Mouse (Mus musculus) urinary bladder, postnatal 25 days (tissue): ENCODE results near the gene Spag7.

Experiments used
- DNase-seq: peaks from one replicate; pipeline ENCODE4 v3.0.0; 2022; ENCODE audit warnings: low spot score

Spag7 gene

GRCm38 (mm10) chr11:70681170-70681569, 12.0 kb upstream of the Spag7 start:
- no peak for DNase-seq

GRCm38 (mm10) chr11:70679894-70680293, 10.7 kb upstream of the Spag7 start:
- no peak for DNase-seq

- DNase-seq: no peak
Observed at GRCm38 (mm10) chr11:70679361-70679760, 10.1 kb upstream of the Spag7 start.

GRCm38 (mm10) chr11:70678576-70678975, 9.4 kb upstream of the Spag7 start:
- DNase-seq: no peak

- no peak for DNase-seq
Observed at GRCm38 (mm10) chr11:70678092-70678491, 8.9 kb upstream of the Spag7 start.

GRCm38 (mm10) chr11:70674501-70674900, 5.3 kb upstream of the Spag7 start:
- no peak for DNase-seq

- no peak for DNase-seq
Observed at GRCm38 (mm10) chr11:70674014-70674413, 4.8 kb upstream of the Spag7 start.

GRCm38 (mm10) chr11:70671333-70672047, 2.3 kb upstream of the Spag7 start:
- no peak for DNase-seq

- no peak for DNase-seq
Observed at GRCm38 (mm10) chr11:70670483-70670882, 1.3 kb upstream of the Spag7 start.

GRCm38 (mm10) chr11:70669582-70670345, 548 bp upstream of the Spag7 start:
- DNase-seq: peak; percentile 66

GRCm38 (mm10) chr11:70668335-70668770, 863 bp downstream of the Spag7 start:
- DNase-seq: peak; percentile 59

- DNase-seq: no peak
Observed at GRCm38 (mm10) chr11:70667271-70668150, 1.7 kb downstream of the Spag7 start.

- no peak for DNase-seq
Observed at GRCm38 (mm10) chr11:70666687-70667086, 2.5 kb downstream of the Spag7 start.

- DNase-seq: no peak
Observed at GRCm38 (mm10) chr11:70664741-70665140, 4.5 kb downstream of the Spag7 start.

GRCm38 (mm10) chr11:70663957-70664356, 5.3 kb downstream of the Spag7 start:
- DNase-seq: no peak

- DNase-seq: no peak
Observed at GRCm38 (mm10) chr11:70663101-70663500, 6.1 kb downstream of the Spag7 start.

GRCm38 (mm10) chr11:70660571-70660970, 8.6 kb downstream of the Spag7 start:
- no peak for DNase-seq

- no peak for DNase-seq
Observed at GRCm38 (mm10) chr11:70658942-70659341, 10.3 kb downstream of the Spag7 start.

- no peak for DNase-seq
Observed at GRCm38 (mm10) chr11:70658521-70658920, 10.7 kb downstream of the Spag7 start.

- no peak for DNase-seq
Observed at GRCm38 (mm10) chr11:70657991-70658390, 11.2 kb downstream of the Spag7 start.

- DNase-seq: no peak
Observed at GRCm38 (mm10) chr11:70657573-70657972, 11.6 kb downstream of the Spag7 start.

GRCm38 (mm10) chr11:70656964-70657363, 12.3 kb downstream of the Spag7 start, which contains the start of gene Eno3:
TSS of gene Eno3 (plus strand) at chr11:70657202.
- no peak for DNase-seq
